8 mouse cellular contexts compared by ENCODE assay signal in the genomic region with DNA sequence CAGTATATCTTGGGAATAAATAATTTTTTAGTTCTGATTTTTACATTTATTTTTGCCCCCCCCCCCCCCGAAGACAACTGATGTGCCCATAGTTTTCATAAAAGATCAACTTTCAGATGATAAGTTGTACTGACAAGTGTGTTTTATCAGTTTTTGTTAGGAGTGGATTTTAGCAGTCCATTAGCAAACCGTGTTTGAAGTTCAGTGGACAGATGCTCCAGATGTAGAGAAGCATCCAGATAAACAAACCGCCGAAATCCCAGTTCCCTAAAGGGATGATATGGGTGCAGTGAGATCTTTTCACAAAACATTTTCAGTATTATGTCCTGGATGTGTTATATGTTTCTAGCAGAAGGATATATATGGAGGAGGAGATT. TPM values are rescaled to one million over a fixed set of nuclear protein-coding genes. Genes with fewer than 3 reads are reported as not detected.
DNase-seq lines count a peak whose midpoint lies in the region; ATAC-seq and TF ChIP-seq lines count a peak whose summit lies in the region.

No protein-coding gene starts in this region.

- peak overlapping the region; percentile 86 for H3K4me2 ChIP-seq in lung, embryonic 14.5 days
- peak overlapping the region; percentile 84 for H3K4me2 ChIP-seq in embryonic facial prominence, embryonic 15.5 days (replicated peaks)
- peak overlapping the region; percentile 86 for H3K4me2 ChIP-seq in intestine, embryonic 16.5 days (ENCODE audit: low read depth, low read length)
- H3K4me2 ChIP-seq in neural tube, embryonic 12.5 days (replicated peaks): peak overlapping the region; percentile 75

- peaks cover 16% of the 10 kb centered on the region for H3K36me3 ChIP-seq in lung, embryonic 14.5 days (ENCODE audit: insufficient read depth)
- H3K36me3 ChIP-seq in embryonic facial prominence, embryonic 15.5 days: peaks cover 14% of the 10 kb centered on the region
- H3K36me3 ChIP-seq in intestine, embryonic 16.5 days (ENCODE audit: control insufficient read depth, insufficient read depth, low read length): peaks cover 3% of the 10 kb centered on the region; the same call in 1 of the 2 replicates
- H3K36me3 ChIP-seq in neural tube, embryonic 12.5 days: peaks cover 6% of the 10 kb centered on the region

- H3K27me3 ChIP-seq in lung, embryonic 14.5 days (ENCODE audit: insufficient read depth, low read length): no peaks in the 10 kb centered on the region
- H3K27me3 ChIP-seq in embryonic facial prominence, embryonic 15.5 days: no peaks in the 10 kb centered on the region
- H3K27me3 ChIP-seq in intestine, embryonic 16.5 days (replicated peaks; ENCODE audit: control insufficient read depth, insufficient read depth, low read length): no peaks in the 10 kb centered on the region
- H3K27me3 ChIP-seq in neural tube, embryonic 12.5 days (replicated peaks): no peaks in the 10 kb centered on the region

- peak; percentile 19 for DNase-seq in lung, embryonic 14.5 days
- no peak for DNase-seq in lung, postnatal 4 days
- no peak for DNase-seq in gastrocnemius, postnatal 14 days
- DNase-seq in ovary, postnatal 14 days (ENCODE audit: low spot score): no peak
- DNase-seq in Muller cell, postnatal 12 days (ENCODE audit: inconsistent ontology term): no peak

- H3K27ac ChIP-seq in lung, embryonic 14.5 days (ENCODE audit: low read depth): no peak overlapping the region
- peak overlapping the region; percentile 93; the same call in 1 of the 2 replicates for H3K27ac ChIP-seq in embryonic facial prominence, embryonic 15.5 days (replicated peaks)
- no peak overlapping the region for H3K27ac ChIP-seq in intestine, embryonic 16.5 days (ENCODE audit: low read length)
- no peak overlapping the region for H3K27ac ChIP-seq in neural tube, embryonic 12.5 days

- H3K4me3 ChIP-seq in lung, embryonic 14.5 days (ENCODE audit: low read depth, low read length): peak overlapping the region; percentile 50
- peak overlapping the region; percentile 69 for H3K4me3 ChIP-seq in embryonic facial prominence, embryonic 15.5 days (replicated peaks)
- peak overlapping the region; percentile 68 for H3K4me3 ChIP-seq in intestine, embryonic 16.5 days (ENCODE audit: low read length)
- H3K4me3 ChIP-seq in neural tube, embryonic 12.5 days: peak overlapping the region; percentile 55; the same call in 1 of the 2 replicates

- H3K9ac ChIP-seq in lung, embryonic 14.5 days: peak overlapping the region; percentile 64
- no peak overlapping the region for H3K9ac ChIP-seq in embryonic facial prominence, embryonic 15.5 days
- H3K9ac ChIP-seq in intestine, embryonic 16.5 days (ENCODE audit: low read depth, low read length): 0 out of 2 replicates have a peak overlapping the region, but pooled peaks have one; percentile 79
- H3K9ac ChIP-seq in neural tube, embryonic 12.5 days: peak overlapping the region; percentile 73

- no peak for TF ChIP-seq CTCF in lung, embryonic 14.5 days (IDR thresholded peaks at IDR 0.05; ENCODE audit: low read depth)

- no peaks in the 10 kb centered on the region for H3K9me3 ChIP-seq in lung, embryonic 14.5 days (ENCODE audit: low read depth, low read length)
- H3K9me3 ChIP-seq in embryonic facial prominence, embryonic 15.5 days (replicated peaks): no peaks in the 10 kb centered on the region
- no peaks in the 10 kb centered on the region for H3K9me3 ChIP-seq in intestine, embryonic 16.5 days (ENCODE audit: control insufficient read depth, low read length)
- no peaks in the 10 kb centered on the region for H3K9me3 ChIP-seq in neural tube, embryonic 12.5 days

- intact Hi-C loops in gastrocnemius, postnatal 14 days (cut with DNase I; ENCODE audit: low total_unique reads): loop anchor here (10.0 kb wide), 1 partner anchor 136 kb away; no protein-coding TSS in a partner anchor

- ATAC-seq in lung, embryonic 14.5 days (ENCODE audit: insufficient read depth): no peak
- no peak for ATAC-seq in embryonic facial prominence, embryonic 15.5 days (ENCODE audit: insufficient number of reproducible peaks, low FRiP score, low TSS enrichment, low read depth)
- no peak for ATAC-seq in intestine, embryonic 16.5 days
- no peak for ATAC-seq in neural tube, embryonic 12.5 days (ENCODE audit: low FRiP score, low read depth)

- WGBS in lung, embryonic 14.5 days: 15% methylated on average over 4 of the region's 4 CpGs
- 25% methylated on average over 4 of the region's 4 CpGs for WGBS in embryonic facial prominence, embryonic 15.5 days
- 29% methylated on average over 4 of the region's 4 CpGs for WGBS in intestine, embryonic 16.5 days
- 41% methylated on average over 4 of the region's 4 CpGs for WGBS in neural tube, embryonic 12.5 days

- no peaks in the 10 kb centered on the region for H3K4me1 ChIP-seq in lung, embryonic 14.5 days (ENCODE audit: insufficient read depth)
- no peaks in the 10 kb centered on the region for H3K4me1 ChIP-seq in embryonic facial prominence, embryonic 15.5 days
- H3K4me1 ChIP-seq in intestine, embryonic 16.5 days (ENCODE audit: control insufficient read depth, insufficient read depth, low read length): peaks cover 5% of the 10 kb centered on the region; the same call in 1 of the 2 replicates
- no peaks in the 10 kb centered on the region for H3K4me1 ChIP-seq in neural tube, embryonic 12.5 days

RNA-seq across cellular contexts. Expression of a gene that starts 1.5 kb away (rescaled TPM):
- polyA plus RNA-seq in lung, embryonic 14.5 days (2014; fragmentation: Nextera tagmentation; extraction: Ambion mirVana): 3.8 and 4.0 TPM in 2 replicates
- 10.2 and 16.3 TPM in 2 replicates for polyA plus RNA-seq in embryonic facial prominence, embryonic 15.5 days (2015; fragmentation: Nextera tagmentation; extraction: Ambion mirVana)
- polyA plus RNA-seq in intestine, embryonic 16.5 days (2015; fragmentation: Nextera tagmentation; extraction: Ambion mirVana): 1.5 and 2.7 TPM in 2 replicates
- 3.3 and 4.8 TPM in 2 replicates for polyA plus RNA-seq in neural tube, embryonic 12.5 days (2016; fragmentation: Nextera tagmentation; extraction: Ambion mirVana)
- total RNA-seq in gastrocnemius, postnatal 14 days (2021): 1 to 10 TPM; 1.7 TPM

RNA-seq across cellular contexts. Expression of a gene that starts 18.5 kb away (rescaled TPM):
- 302 and 320 TPM in 2 replicates for polyA plus RNA-seq in lung, embryonic 14.5 days (2014; fragmentation: Nextera tagmentation; extraction: Ambion mirVana)
- polyA plus RNA-seq in embryonic facial prominence, embryonic 15.5 days (2015; fragmentation: Nextera tagmentation; extraction: Ambion mirVana): 233 and 242 TPM in 2 replicates
- polyA plus RNA-seq in intestine, embryonic 16.5 days (2015; fragmentation: Nextera tagmentation; extraction: Ambion mirVana): 214 and 241 TPM in 2 replicates
- 346 and 347 TPM in 2 replicates for polyA plus RNA-seq in neural tube, embryonic 12.5 days (2016; fragmentation: Nextera tagmentation; extraction: Ambion mirVana)
- 100 to 1,000 TPM in 1 of 2 experiments, 10 to 100 TPM in 1; 93.9 to 104 TPM for total RNA-seq in gastrocnemius, postnatal 14 days (2021)

RNA-seq across cellular contexts. Expression of a gene that starts 26.6 kb away (rescaled TPM):
- 409 and 422 TPM in 2 replicates for polyA plus RNA-seq in lung, embryonic 14.5 days (2014; fragmentation: Nextera tagmentation; extraction: Ambion mirVana)
- polyA plus RNA-seq in embryonic facial prominence, embryonic 15.5 days (2015; fragmentation: Nextera tagmentation; extraction: Ambion mirVana): 332 and 342 TPM in 2 replicates
- polyA plus RNA-seq in intestine, embryonic 16.5 days (2015; fragmentation: Nextera tagmentation; extraction: Ambion mirVana): 320 and 339 TPM in 2 replicates
- polyA plus RNA-seq in neural tube, embryonic 12.5 days (2016; fragmentation: Nextera tagmentation; extraction: Ambion mirVana): 302 and 325 TPM in 2 replicates
- total RNA-seq in gastrocnemius, postnatal 14 days (2021): 100 to 1,000 TPM; 117 to 122 TPM

RNA-seq across cellular contexts. Expression of a gene that starts 26.9 kb away (rescaled TPM):
- 15.3 and 16.6 TPM in 2 replicates for polyA plus RNA-seq in lung, embryonic 14.5 days (2014; fragmentation: Nextera tagmentation; extraction: Ambion mirVana)
- 10.6 and 11.5 TPM in 2 replicates for polyA plus RNA-seq in embryonic facial prominence, embryonic 15.5 days (2015; fragmentation: Nextera tagmentation; extraction: Ambion mirVana)
- 11.2 and 12.0 TPM in 2 replicates for polyA plus RNA-seq in intestine, embryonic 16.5 days (2015; fragmentation: Nextera tagmentation; extraction: Ambion mirVana)
- polyA plus RNA-seq in neural tube, embryonic 12.5 days (2016; fragmentation: Nextera tagmentation; extraction: Ambion mirVana): 5.6 and 6.2 TPM in 2 replicates
- 1 to 10 TPM; 3.2 to 3.6 TPM for total RNA-seq in gastrocnemius, postnatal 14 days (2021)

RNA-seq across cellular contexts. Expression of a gene that starts 37.0 kb away (rescaled TPM):
- polyA plus RNA-seq in lung, embryonic 14.5 days (2014; fragmentation: Nextera tagmentation; extraction: Ambion mirVana): 2.8 and 3.3 TPM in 2 replicates
- 3.5 TPM in 2 replicates for polyA plus RNA-seq in embryonic facial prominence, embryonic 15.5 days (2015; fragmentation: Nextera tagmentation; extraction: Ambion mirVana)
- 1.8 and 2.2 TPM in 2 replicates for polyA plus RNA-seq in intestine, embryonic 16.5 days (2015; fragmentation: Nextera tagmentation; extraction: Ambion mirVana)
- 4.6 and 6.3 TPM in 2 replicates for polyA plus RNA-seq in neural tube, embryonic 12.5 days (2016; fragmentation: Nextera tagmentation; extraction: Ambion mirVana)
- total RNA-seq in gastrocnemius, postnatal 14 days (2021): 10 to 100 TPM in 1 of 2 experiments, 1 to 10 TPM in 1; 8.8 to 10.5 TPM
